Mouse (Mus musculus) forebrain, embryonic 10.5 days (tissue): ENCODE results near the gene Ina. TPM values are rescaled to one million over a fixed set of nuclear protein-coding genes. Genes with fewer than 3 reads are reported as not detected.

ENCODE experiments used
- DNase-seq: peaks from one replicate; pipeline ENCODE4 v3.0.0-alpha.2; 2017; ENCODE audit warnings: low spot score; ENCODE audit errors: extremely low spot score
- H3K27ac ChIP-seq: fragments of 300-500 bp; sonication (generic); 2 replicates; pipeline ENCODE4 v1.5.1; 2016; ENCODE audit warnings: mild to moderate bottlenecking
- H3K27me3 ChIP-seq: fragments of 300-500 bp; sonication (generic); 2 replicates; pipeline ENCODE4 v1.6.1; 2016; ENCODE audit warnings: mild to moderate bottlenecking; ENCODE audit not compliant: poor library complexity, severe bottlenecking
- H3K36me3 ChIP-seq: fragments of 300-500 bp; sonication (generic); replicated peaks from 2 replicates; pipeline ENCODE4 v1.6.1; 2016; ENCODE audit warnings: mild to moderate bottlenecking, moderate library complexity
- H3K4me1 ChIP-seq: fragments of 300-500 bp; sonication (generic); 2 replicates; pipeline ENCODE4 v1.6.1; 2016
- H3K4me3 ChIP-seq: fragments of 300-500 bp; sonication (generic); 2 replicates; pipeline ENCODE4 v1.5.1; 2016; ENCODE audit warnings: mild to moderate bottlenecking, moderate library complexity
- H3K9me3 ChIP-seq: fragments of 300-500 bp; sonication (generic); 2 replicates; pipeline ENCODE4 v1.6.1; 2016; ENCODE audit warnings: mild to moderate bottlenecking, moderate library complexity
- WGBS: fragments of 180-500 bp; shearing (Covaris S2); methylation state at CpG from one replicate; pipeline ENCODE4 v1.1.7; 2016; 5-methylcytosine and 5-hydroxymethylcytosine counted together
- polyA plus RNA-seq: library from polyadenylated mRNA; unstranded; fragments of >200 nt; fragmentation: Nextera tagmentation; extraction: Ambion mirVana; gene quantifications from 2 replicates; pipeline ENCODE4 v1.2.1, GENCODE M21; 2016

Ina gene
- 9.1 and 15.8 TPM in 2 replicates for polyA plus RNA-seq

GRCm38 (mm10) chr19:47014447-47015381 is at the start of gene Ina, which contains the start of gene Nt5c2:
Ina (plus strand) TSS chr19:47014698.
Nt5c2 (minus strand) TSS chr19:47015153.
- Histone ChIP-seq H3K4me3 (peak within 1 kb of the TSS; percentile 57), H3K27me3 (peaks cover 72% of the 10 kb centered on the region), H3K36me3 (no peaks in the 10 kb centered on the region), H3K27ac (peak within 1 kb of the TSS; percentile 54), H3K4me1 (peaks cover 49% of the 10 kb centered on the region), H3K9me3 (no peaks in the 10 kb centered on the region)
- DNase-seq, result peak; percentile 29
- under 1% methylated on average over 123 of the region's 124 CpGs for WGBS

GRCm38 (mm10) chr19:46965496-46965895 is 49.0 kb upstream of the Ina start:
- H3K4me3 ChIP-seq, result no peak overlapping the region
- no peak for DNase-seq
- peaks cover 7% of the 10 kb centered on the region; the same call in 1 of the 2 replicates for H3K27me3 ChIP-seq
- H3K4me1 ChIP-seq, result peaks cover 31% of the 10 kb centered on the region
- H3K36me3 ChIP-seq, result no peaks in the 10 kb centered on the region
- no peak overlapping the region for H3K27ac ChIP-seq
- no peaks in the 10 kb centered on the region for H3K9me3 ChIP-seq

- Histone ChIP-seq H3K27me3 (peaks cover 7% of the 10 kb centered on the region; the same call in 1 of the 2 replicates), H3K9me3 (no peaks in the 10 kb centered on the region), H3K4me3 (no peak overlapping the region), H3K27ac (no peak overlapping the region), H3K36me3 (no peaks in the 10 kb centered on the region), H3K4me1 (peaks cover 31% of the 10 kb centered on the region)
- DNase-seq, result no peak
- WGBS, result 95% methylated on average over 6 of the region's 6 CpGs
Observed at GRCm38 (mm10) chr19:46966330-46966729, 48.2 kb upstream of the Ina start.

- Histone ChIP-seq H3K4me3 (no peak overlapping the region), H3K36me3 (no peaks in the 10 kb centered on the region), H3K9me3 (no peaks in the 10 kb centered on the region), H3K27me3 (peaks cover 7% of the 10 kb centered on the region; the same call in 1 of the 2 replicates), H3K4me1 (peaks cover 31% of the 10 kb centered on the region), H3K27ac (no peak overlapping the region)
- DNase-seq, result no peak
- 46% methylated on average over 4 of the region's 4 CpGs for WGBS
Observed at GRCm38 (mm10) chr19:46967861-46968260, 46.6 kb upstream of the Ina start.

- Histone ChIP-seq H3K36me3 (no peaks in the 10 kb centered on the region), H3K4me1 (peaks cover 27% of the 10 kb centered on the region), H3K27me3 (no peaks in the 10 kb centered on the region), H3K27ac (no peak overlapping the region), H3K9me3 (no peaks in the 10 kb centered on the region), H3K4me3 (no peak overlapping the region)
- WGBS, result 88% methylated on average over 5 of the region's 5 CpGs
- no peak for DNase-seq
Observed at GRCm38 (mm10) chr19:46968833-46969232, 45.7 kb upstream of the Ina start.

- 86% methylated on average over 22 of the region's 22 CpGs for WGBS
- Histone ChIP-seq H3K4me1 (peaks cover 27% of the 10 kb centered on the region), H3K4me3 (no peak overlapping the region), H3K36me3 (no peaks in the 10 kb centered on the region), H3K27ac (no peak overlapping the region), H3K9me3 (no peaks in the 10 kb centered on the region), H3K27me3 (no peaks in the 10 kb centered on the region)
- no peak for DNase-seq
Observed at GRCm38 (mm10) chr19:46969286-46969985, 45.1 kb upstream of the Ina start.

- Histone ChIP-seq H3K27ac (peak overlapping the region; percentile 63; the same call in 1 of the 2 replicates), H3K27me3 (no peaks in the 10 kb centered on the region), H3K36me3 (no peaks in the 10 kb centered on the region), H3K9me3 (no peaks in the 10 kb centered on the region), H3K4me3 (no peak overlapping the region), H3K4me1 (peaks cover 27% of the 10 kb centered on the region)
- DNase-seq, result no peak
- WGBS, result 76% methylated on average over 13 of the region's 13 CpGs
Observed at GRCm38 (mm10) chr19:46970121-46970729, 44.3 kb upstream of the Ina start.

- Histone ChIP-seq H3K27me3 (no peaks in the 10 kb centered on the region), H3K9me3 (no peaks in the 10 kb centered on the region), H3K27ac (peak overlapping the region; percentile 83), H3K36me3 (no peaks in the 10 kb centered on the region), H3K4me3 (no peak overlapping the region), H3K4me1 (peaks cover 27% of the 10 kb centered on the region)
- DNase-seq, result no peak
- WGBS, result 58% methylated on average over 8 of the region's 8 CpGs
Observed at GRCm38 (mm10) chr19:46971051-46971689, 43.3 kb upstream of the Ina start.

- peaks cover 27% of the 10 kb centered on the region for H3K4me1 ChIP-seq
- H3K4me3 ChIP-seq, result no peak overlapping the region
- DNase-seq, result no peak
- no peaks in the 10 kb centered on the region for H3K9me3 ChIP-seq
- peak overlapping the region; percentile 83 for H3K27ac ChIP-seq
- H3K27me3 ChIP-seq, result no peaks in the 10 kb centered on the region
- no peaks in the 10 kb centered on the region for H3K36me3 ChIP-seq
- 80% methylated on average over 9 of the region's 9 CpGs for WGBS
Observed at GRCm38 (mm10) chr19:46971712-46972111, 42.8 kb upstream of the Ina start.

- Histone ChIP-seq H3K9me3 (no peaks in the 10 kb centered on the region), H3K27ac (peak overlapping the region; percentile 83), H3K4me1 (peaks cover 27% of the 10 kb centered on the region), H3K27me3 (no peaks in the 10 kb centered on the region), H3K4me3 (no peak overlapping the region), H3K36me3 (no peaks in the 10 kb centered on the region)
- 93% methylated on average over 3 of the region's 3 CpGs for WGBS
- no peak for DNase-seq
Observed at GRCm38 (mm10) chr19:46972159-46972558, 42.3 kb upstream of the Ina start.

- no peaks in the 10 kb centered on the region for H3K36me3 ChIP-seq
- 78% methylated on average over 4 of the region's 4 CpGs for WGBS
- no peaks in the 10 kb centered on the region for H3K9me3 ChIP-seq
- H3K4me1 ChIP-seq, result peaks cover 22% of the 10 kb centered on the region
- H3K27me3 ChIP-seq, result no peaks in the 10 kb centered on the region
- H3K27ac ChIP-seq, result no peak overlapping the region
- DNase-seq, result no peak
- no peak overlapping the region for H3K4me3 ChIP-seq
Observed at GRCm38 (mm10) chr19:46975565-46975964, 38.9 kb upstream of the Ina start.

GRCm38 (mm10) chr19:46975997-46976396 is 38.5 kb upstream of the Ina start:
- H3K4me1 ChIP-seq, result peaks cover 18% of the 10 kb centered on the region
- no peak overlapping the region for H3K27ac ChIP-seq
- H3K4me3 ChIP-seq, result no peak overlapping the region
- H3K36me3 ChIP-seq, result no peaks in the 10 kb centered on the region
- WGBS, result 92% methylated on average over 8 of the region's 8 CpGs
- no peak for DNase-seq
- H3K9me3 ChIP-seq, result no peaks in the 10 kb centered on the region
- H3K27me3 ChIP-seq, result no peaks in the 10 kb centered on the region
